Mouse (Mus musculus): Measurements from ENCODE around the gene St3gal5. TPM values are rescaled to one million over a fixed set of nuclear protein-coding genes. Genes with fewer than 3 reads are reported as not detected.

The St3gal5 gene
- total RNA-seq, 1 experiment from 2014 or later: 38.3 TPM

DNA sequence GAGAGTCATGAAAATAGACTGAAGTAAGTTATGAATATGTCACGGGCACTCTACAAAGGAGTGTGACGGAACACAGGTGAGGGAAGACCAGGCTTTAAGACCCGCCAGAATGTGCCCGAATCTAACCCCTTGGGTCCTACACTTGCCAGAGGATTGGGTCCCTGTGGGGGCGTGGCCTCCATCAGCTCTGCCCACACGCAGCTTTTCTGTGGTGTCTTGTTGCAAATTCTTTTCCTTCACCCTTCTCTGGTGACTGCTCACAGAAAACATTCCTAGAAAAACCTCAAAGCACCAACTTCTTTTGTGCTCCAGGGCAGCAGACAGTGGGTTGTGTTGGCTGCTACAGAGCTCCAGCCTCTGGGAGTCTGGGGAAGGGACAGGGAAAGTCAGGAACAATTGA is 6.4 kb upstream of the St3gal5 start:
- no peak for ATAC-seq (replicated peaks; ENCODE audit: insufficient number of reproducible peaks, low FRiP score, low TSS enrichment, poor library complexity, severe bottlenecking)

DNA sequence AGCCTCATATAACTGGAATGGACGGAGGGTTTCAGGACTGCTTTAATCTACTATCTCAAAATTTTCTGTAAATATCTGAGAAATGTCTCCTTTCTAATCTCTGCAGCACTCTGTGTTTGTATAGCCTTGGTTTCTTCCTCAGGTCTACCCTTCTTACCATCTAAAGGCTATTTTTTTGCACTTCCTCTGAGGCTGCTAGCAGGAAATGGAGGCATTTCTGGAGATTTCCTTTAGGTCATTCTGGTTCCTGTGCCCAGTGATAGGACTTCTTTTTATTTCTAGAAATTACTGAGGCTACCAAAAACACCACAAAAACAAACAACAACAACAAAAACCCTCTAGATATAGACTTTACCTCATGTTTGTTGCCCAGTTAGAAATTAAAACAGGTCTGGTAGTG is 4.3 kb upstream of the St3gal5 start:
- no peak for ATAC-seq (replicated peaks; ENCODE audit: insufficient number of reproducible peaks, low FRiP score, low TSS enrichment, poor library complexity, severe bottlenecking)

DNA sequence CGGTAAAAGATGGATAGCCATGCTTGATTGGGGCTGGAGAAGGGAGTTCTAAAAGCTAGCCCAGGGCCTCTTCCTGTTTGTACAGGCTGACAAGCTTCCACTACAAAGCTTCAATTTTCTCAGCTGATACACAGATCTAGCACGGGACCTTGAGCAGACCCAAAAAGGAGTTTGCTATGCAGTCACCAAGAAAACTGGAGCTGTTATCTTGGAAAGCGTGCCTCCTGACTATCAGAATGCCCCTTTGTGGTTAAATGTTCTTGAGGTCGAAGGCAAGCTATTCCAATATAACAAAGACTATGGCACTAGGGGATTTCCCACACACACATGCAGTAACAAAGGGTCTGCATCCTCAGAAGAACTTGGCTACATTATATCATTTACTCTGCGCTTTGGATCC is 1.2 kb upstream of the St3gal5 start:
- ATAC-seq (replicated peaks; ENCODE audit: insufficient number of reproducible peaks, low FRiP score, low TSS enrichment, poor library complexity, severe bottlenecking): no peak

DNA sequence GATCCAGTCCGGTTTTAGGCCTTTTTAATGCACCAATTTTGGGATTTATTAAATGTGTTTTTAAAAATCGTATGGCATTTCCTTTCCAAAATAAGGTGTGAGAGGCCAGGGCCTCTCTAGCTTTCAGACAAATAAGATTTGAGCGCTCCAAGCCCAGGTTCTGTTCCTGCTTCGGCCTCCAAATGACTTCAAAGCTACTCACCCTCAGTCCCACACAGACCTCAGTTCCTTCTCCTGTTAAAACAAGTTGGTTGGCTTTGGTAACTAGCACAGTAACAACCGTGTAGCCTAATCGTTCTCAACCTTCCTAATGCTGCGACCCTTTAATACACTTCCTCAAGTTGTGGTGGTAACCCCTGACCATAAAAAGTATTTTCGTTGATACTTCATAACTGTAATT is 723 bp upstream of the St3gal5 start:
- no peak for ATAC-seq (replicated peaks; ENCODE audit: insufficient number of reproducible peaks, low FRiP score, low TSS enrichment, poor library complexity, severe bottlenecking)

DNA sequence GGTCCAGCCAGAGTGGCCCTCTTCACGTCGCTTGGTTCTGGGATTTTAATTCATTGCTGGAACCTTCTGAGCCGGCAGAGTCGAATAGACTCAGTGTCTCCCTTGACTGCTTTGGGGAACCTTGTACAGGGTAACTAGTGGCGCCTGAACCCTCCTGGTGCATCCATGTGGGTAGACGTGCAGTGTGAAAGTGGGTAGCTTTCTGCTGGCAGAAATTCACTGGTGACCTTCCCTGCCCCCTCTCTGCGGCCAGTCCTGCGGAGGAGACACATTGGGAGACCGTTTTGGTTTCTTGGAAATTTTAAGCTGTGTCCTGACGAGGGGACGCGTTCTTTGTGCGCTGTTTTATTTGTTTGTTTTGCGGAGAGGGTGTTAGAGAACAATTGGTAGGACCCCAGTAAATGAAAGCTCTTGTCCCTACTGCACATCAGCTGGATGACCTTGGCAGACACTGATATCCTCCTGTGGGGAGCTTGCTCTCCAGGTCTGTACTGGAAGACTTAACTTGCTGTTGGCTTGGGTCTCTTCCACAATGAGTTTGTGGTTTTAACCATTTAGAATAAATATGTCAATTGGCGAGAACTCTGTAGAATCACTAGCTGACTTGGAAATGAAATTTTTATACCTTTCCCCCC is 746 bp downstream of the St3gal5 start:
- no peak for ATAC-seq (replicated peaks; ENCODE audit: insufficient number of reproducible peaks, low FRiP score, low TSS enrichment, poor library complexity, severe bottlenecking)

DNA sequence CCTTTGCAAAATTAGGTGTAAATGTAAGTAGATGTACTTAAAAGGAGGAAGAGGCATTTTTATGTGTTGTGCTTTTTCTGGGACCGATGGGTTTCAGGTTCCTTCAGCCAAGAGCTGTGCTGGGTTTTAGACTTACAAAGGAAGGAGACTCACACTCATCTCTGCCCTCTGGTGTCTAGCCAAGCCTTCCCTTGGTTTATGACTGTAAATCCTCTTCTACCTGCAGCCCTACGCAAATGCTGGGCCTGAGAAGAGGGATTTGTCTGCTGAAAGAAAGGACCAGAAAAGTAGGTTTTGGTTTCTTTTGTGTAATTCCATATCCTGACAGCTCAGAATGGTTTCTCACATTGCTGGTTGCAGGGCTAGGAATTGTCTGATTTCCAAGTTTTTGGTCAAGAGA is 1.3 kb downstream of the St3gal5 start:
- no peak for ATAC-seq (replicated peaks; ENCODE audit: insufficient number of reproducible peaks, low FRiP score, low TSS enrichment, poor library complexity, severe bottlenecking)

DNA sequence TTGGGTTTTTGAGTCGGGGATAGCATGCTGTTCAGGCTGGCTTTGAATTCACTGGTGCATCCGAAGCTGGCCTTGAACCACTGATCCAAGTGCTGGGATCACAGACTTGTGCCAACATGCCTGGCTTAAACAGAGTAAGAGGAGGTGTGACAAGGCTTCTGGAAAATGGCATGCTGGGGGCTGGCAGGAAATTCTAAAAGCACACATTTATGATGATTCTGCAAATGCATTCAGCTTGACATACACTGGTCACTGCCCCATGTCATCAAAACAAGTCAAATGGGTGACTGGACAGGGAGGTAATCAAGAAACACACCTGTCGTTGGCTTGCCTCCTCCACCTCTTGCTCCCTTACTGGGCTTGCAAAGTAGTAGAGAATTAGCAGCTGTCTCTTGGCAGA is 1.9 kb downstream of the St3gal5 start:
- no peak for ATAC-seq (replicated peaks; ENCODE audit: insufficient number of reproducible peaks, low FRiP score, low TSS enrichment, poor library complexity, severe bottlenecking)

DNA sequence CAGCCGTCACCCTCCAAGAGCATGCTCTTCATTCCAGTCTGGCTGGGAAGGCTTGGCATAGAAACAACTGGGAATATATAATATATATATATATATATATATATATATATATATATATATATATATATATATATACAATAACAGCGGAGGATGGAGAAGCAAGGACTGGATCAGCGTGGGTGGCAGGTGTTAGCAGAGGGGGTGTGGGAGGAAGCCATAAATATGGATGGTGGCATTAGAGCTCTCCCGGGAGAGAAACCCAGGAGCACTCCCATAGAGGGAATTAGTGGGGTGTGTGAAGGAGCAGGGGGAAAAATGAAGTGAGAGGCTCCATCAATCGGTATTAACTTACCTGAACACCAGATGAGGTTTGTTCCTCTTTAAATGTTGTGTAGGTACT is 2.8 kb downstream of the St3gal5 start:
- no peak for ATAC-seq (replicated peaks; ENCODE audit: insufficient number of reproducible peaks, low FRiP score, low TSS enrichment, poor library complexity, severe bottlenecking)

DNA sequence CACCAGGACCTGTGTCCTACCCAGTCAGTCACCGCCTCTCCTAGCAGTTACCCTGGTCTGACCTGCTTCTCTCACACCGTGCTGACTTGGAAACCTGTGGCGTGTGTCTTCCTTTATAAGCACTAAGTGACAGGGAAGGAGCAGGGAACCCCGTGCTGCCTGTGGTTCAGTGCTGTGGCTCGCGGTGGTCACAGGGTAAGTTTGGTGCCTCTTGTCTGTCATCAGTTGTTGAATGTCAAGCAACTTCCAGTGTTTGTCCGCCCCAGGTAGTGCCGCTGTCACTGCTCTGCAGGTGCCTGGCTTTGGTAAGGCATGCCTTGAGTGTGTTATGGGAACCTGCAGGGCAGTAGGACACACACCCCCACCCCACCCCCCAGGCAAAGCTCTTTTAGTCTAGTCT is 3.5 kb downstream of the St3gal5 start:
- ATAC-seq (replicated peaks; ENCODE audit: insufficient number of reproducible peaks, low FRiP score, low TSS enrichment, poor library complexity, severe bottlenecking): no peak

DNA sequence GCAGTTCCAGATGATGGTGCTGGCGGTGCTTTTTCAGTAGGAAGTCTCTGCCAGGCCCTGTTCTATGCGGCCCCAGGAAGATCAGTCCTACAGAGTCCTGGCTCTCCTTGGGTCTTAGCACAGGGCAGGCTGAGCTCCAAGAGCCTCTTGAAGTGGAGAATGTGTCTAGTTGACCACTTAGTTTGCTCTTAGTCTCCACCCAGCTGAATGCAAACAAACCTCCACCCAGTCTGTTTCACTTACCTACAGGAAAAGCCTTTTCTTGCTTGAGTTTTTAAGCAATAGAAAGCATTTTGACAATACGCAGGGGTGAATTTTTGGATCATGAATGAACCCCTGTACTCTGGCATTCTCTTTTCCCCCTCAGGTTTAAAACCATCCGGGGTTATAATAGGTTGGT is 4.0 kb downstream of the St3gal5 start:
- no peak for ATAC-seq (replicated peaks; ENCODE audit: insufficient number of reproducible peaks, low FRiP score, low TSS enrichment, poor library complexity, severe bottlenecking)

DNA sequence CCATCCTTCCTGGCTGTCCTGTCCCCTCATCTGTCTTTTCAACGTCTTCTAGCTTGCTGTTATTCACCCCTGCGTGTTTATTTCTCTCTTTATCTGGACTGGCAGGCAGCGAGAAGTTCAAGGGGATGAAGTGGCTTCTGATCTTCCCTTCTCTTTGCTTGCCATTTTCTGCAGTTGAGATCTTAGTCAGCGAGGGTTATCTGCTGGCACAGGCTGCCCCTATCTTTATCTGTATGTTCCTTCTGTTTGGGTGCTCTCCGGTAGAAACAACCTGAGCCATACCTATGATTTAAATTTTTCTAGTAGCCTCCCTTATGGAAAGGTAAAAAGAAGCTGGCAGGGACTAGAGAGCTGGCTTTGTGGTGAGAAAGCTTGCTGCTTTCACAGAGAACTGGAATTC is 4.7 kb downstream of the St3gal5 start:
- no peak for ATAC-seq (replicated peaks; ENCODE audit: insufficient number of reproducible peaks, low FRiP score, low TSS enrichment, poor library complexity, severe bottlenecking)

DNA sequence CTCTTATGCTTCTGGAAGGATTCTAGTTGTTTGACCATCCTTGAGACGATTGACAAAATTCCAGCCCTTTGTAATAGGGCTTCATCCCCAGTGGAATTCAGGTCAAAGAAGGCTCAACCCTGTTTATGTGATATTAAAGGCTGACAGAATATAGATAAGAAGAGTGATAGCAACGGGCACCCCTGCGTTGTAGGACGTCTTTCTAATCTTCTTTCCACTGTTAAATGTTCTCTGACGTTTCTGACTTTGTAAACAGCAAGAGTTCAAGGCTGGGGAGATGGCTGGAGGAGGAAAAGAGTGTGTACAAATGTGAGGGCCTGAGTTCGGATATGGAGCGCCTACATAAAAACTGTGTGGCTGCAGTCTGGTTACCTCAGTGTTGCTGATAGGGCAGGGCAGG is 7.1 kb downstream of the St3gal5 start:
- no peak for ATAC-seq (replicated peaks; ENCODE audit: insufficient number of reproducible peaks, low FRiP score, low TSS enrichment, poor library complexity, severe bottlenecking)

DNA sequence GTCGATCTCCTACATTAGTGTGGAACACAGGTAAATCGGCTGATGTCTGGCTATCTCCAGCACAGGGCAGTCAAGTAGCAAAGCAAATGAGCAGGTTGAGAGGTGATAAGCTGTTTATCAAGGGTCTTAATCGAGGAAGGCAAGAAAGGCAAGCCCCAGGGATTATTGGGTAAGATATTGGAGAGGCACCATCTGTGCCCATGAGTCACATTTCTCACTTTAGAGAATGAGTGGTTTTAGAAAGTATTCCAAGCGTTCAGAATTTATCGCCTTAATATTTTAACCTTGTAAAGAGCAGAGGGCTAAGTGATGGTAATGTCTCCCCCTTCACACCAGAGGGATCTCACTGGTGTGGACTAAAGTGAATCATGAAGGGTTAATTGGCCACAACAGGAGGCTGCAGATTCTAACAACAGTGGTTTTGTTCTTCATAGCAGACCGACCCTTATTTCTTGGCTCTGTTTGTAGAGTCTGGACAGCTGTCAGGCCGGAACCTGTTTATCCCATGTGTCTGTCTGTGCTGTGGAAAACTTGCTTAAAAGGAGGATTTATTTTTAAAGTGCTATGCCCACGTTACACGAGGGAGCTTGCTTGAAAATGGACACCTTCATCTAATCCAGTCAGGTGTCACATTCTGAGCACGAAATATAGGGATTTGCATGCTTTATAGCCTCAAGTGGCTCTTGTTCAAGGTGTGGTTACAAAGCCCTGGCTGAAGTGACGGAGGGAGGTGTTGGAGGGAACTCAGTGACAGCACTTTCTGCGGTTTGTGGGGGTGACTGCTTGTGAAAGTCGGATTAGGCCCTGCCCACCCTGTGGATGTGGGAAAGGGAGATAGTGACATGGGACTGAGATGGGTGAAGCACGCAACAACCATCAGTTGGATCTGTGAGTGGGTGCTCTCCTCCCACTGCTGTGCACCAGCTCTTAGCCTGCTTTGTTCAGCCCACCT is 11.8 kb downstream of the St3gal5 start:
- ATAC-seq (replicated peaks; ENCODE audit: insufficient number of reproducible peaks, low FRiP score, low TSS enrichment, poor library complexity, severe bottlenecking): no peak

DNA sequence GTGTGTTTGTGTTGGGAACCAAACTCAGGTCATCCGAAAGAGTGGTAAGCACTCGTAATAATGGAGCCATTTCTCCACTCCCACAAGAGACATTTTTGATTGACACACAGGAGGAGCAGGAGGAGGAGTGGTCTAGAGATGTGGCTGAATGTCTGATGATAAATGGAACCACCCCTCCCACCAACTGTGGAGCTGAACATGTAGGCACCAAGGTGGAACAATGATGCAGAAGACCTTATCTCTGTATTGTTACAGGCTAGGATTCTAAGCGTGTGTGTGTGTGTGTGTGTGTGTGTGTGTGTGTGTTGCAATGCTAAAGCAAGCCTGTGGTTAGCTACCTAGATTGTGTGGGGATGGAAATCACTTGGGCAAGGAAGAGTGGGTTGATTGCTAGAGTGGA is 13.2 kb downstream of the St3gal5 start:
- no peak for ATAC-seq (replicated peaks; ENCODE audit: insufficient number of reproducible peaks, low FRiP score, low TSS enrichment, poor library complexity, severe bottlenecking)

DNA sequence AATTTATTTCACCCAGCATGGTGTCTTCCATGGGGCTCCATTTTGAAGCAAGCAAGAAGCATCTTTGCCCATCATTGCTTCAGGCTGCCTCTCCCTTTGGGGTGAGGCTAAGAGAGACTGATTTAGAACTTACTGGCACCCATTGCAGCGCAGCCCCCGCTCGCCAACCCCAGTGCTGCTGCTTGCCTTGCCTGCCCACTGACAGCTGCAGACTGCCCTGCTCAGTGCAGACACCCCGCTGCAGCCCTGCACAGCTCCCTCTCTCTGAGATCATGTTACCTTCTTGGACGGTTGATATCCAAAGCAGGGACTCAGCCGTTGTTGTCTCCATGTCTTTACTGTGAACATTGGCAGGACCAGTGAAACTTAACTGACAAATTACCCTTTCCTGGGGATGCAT is 15.2 kb downstream of the St3gal5 start:
- ATAC-seq (replicated peaks; ENCODE audit: insufficient number of reproducible peaks, low FRiP score, low TSS enrichment, poor library complexity, severe bottlenecking): no peak

DNA sequence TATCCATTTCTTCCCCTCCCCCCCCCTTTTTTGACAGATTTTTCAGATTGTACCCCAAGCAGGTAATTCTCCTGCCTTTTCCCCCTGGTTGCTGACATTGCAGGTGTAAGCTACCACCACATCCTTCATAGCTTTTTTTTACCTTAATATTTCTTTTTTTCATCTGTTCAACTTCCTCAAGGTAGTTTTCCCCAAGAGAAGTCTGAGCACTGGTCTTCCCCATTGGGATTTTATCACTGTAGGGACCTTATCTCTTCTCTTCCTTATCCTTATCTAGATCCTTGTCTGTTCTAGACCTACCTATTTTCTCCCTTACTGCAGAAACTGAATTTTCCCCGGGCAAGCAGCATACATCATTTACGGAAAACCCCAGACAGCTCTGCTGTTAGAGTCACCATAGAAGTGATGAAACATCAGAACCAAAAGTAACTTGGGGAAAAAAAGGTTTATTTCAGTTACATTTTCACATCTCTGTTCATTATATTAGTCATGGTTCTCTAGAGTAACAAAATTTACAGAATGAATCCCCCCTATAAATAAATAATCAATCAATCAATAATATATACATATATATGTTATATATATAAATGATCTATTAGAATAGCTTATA is 15.8 kb downstream of the St3gal5 start:
- ATAC-seq (replicated peaks; ENCODE audit: insufficient number of reproducible peaks, low FRiP score, low TSS enrichment, poor library complexity, severe bottlenecking): no peak

DNA sequence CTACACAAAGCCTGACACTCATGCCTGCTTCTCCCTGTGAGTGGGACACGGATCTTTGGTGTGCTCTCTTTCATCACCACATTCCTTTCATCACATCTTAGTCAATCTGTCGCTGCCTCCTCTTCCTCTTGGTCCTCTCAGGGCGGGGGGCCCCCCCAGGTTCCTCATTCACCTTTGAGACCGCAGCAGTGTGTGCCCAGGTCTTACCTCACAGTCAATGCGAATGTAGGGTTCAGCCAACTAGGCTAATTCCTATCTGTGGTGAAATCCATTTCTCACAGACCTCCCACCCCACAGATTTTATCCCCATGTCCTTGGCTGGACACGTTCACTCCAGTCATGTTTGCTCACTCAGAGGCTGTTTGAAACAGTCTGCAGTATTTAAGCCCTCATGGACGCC is 17.5 kb downstream of the St3gal5 start:
- no peak for ATAC-seq (replicated peaks; ENCODE audit: insufficient number of reproducible peaks, low FRiP score, low TSS enrichment, poor library complexity, severe bottlenecking)

DNA sequence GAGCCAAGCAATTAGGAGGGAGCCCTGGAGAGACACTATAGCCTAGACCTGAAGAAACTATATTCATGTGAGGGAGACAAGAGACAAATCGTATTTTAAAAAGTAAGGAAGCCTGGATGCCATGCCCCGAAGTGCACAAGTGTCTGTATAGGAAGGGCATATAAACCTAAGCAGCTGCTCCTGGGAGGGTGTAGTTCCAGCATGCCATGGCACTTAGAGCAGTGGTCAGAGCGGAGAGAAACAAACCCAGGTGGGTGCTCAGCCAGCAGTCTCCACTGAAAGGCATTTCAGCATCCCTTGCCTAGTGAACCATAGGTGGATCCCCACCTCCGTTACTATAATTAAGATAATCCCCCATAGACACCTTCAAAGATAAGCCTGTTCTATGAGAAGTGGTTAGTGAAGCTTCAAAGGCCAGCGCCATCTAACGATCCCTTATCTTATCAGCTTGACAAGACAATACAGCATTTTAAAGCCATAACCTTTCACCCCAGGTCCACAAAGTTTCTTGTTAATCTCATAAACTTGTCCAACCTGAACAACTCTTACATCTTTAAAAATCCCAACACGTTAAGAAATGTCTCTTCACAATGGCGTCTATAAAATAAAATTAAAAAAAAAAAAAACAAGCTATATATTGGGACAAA is 20.1 kb downstream of the St3gal5 start:
- no peak for ATAC-seq (replicated peaks; ENCODE audit: insufficient number of reproducible peaks, low FRiP score, low TSS enrichment, poor library complexity, severe bottlenecking)

DNA sequence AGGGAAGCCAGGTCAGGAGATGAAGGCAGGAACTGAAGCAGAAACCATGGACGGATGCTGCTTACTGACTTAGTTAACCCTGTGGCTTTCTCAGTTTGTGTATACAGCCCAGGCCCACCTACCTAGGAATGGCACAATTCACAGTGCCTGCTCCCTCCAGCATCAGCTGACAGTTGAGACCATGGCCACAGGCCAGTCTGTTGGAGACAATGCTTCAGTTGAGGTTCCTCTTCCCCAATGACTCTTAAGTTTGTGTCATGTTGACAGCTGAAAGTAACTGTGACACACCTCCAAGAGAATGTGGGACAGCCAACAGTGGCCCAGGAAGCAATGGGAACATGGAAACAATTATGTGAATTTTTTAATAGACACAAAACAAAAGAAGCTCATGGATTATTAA is 22.5 kb downstream of the St3gal5 start:
- ATAC-seq (replicated peaks; ENCODE audit: insufficient number of reproducible peaks, low FRiP score, low TSS enrichment, poor library complexity, severe bottlenecking): peak; percentile 79

Measured in monocyte, adult 5-6 weeks (primary cell).